Mouse (Mus musculus) ES-E14 (cell line): Measurements from ENCODE around the gene Cnga4. TPM values are rescaled to one million over a fixed set of nuclear protein-coding genes. Genes with fewer than 3 reads are reported as not detected.

Experiments used
- DNase-seq: peaks from one replicate; pipeline ENCODE4 v3.0.0-alpha.2; 2013; ENCODE audit warnings: low read depth, low spot score
- H3K27ac ChIP-seq: 2 replicates; pipeline ENCODE4 v1.5.1; 2012; ENCODE audit warnings: low read depth, mild to moderate bottlenecking, low read length, moderate library complexity, mixed read lengths; ENCODE audit not compliant: poor library complexity, insufficient read depth, severe bottlenecking
- H3K36me3 ChIP-seq: 2 replicates; pipeline ENCODE4 v1.6.1; 2012; ENCODE audit warnings: mild to moderate bottlenecking, low read length, moderate library complexity, mixed read lengths; ENCODE audit not compliant: control insufficient read depth, poor library complexity, insufficient read depth, severe bottlenecking
- H3K4me1 ChIP-seq, 2 experiments: fragments of 150-350 bp in 1 of 2; sonication (generic) in 1 of 2; 2 replicates each; pipeline ENCODE4 v1.6.1; 2012; ENCODE audit warnings: low read length in 2 of 2, mild to moderate bottlenecking in 1 of 2, mixed read lengths in 1 of 2; ENCODE audit not compliant: control insufficient read depth in 2 of 2, insufficient read depth in 2 of 2, poor library complexity in 1 of 2
- H3K4me3 ChIP-seq, 2 experiments: fragments of 150-350 bp in 1 of 2; sonication (generic) in 1 of 2; 2 replicates each; pipeline ENCODE4 v1.5.1; 2012; ENCODE audit warnings: low read length in 2 of 2, low read depth in 1 of 2, mild to moderate bottlenecking in 1 of 2, mixed read lengths in 1 of 2; ENCODE audit not compliant: insufficient read depth in 1 of 2, poor library complexity in 1 of 2, severe bottlenecking in 1 of 2
- H3K9ac ChIP-seq: 2 replicates; pipeline ENCODE4 v1.6.1; 2012; ENCODE audit warnings: low read depth, mild to moderate bottlenecking, low read length, mixed read lengths; ENCODE audit not compliant: poor library complexity, insufficient read depth, severe bottlenecking
- H3K9me3 ChIP-seq: fragments of 150-350 bp; sonication (generic); 2 replicates; pipeline ENCODE4 v1.6.1; 2012; ENCODE audit warnings: low read depth, mild to moderate bottlenecking, low read length; ENCODE audit not compliant: control insufficient read depth, insufficient read depth
- CHD2 ChIP-seq: IDR thresholded peaks from 2 replicates; pipeline ENCODE4 v1.6.1; 2014; ENCODE audit warnings: mild to moderate bottlenecking, low read depth, low read length, inconsistent platforms
- HCFC1 ChIP-seq: IDR thresholded peaks from 2 replicates; pipeline ENCODE4 v1.6.1; 2012; ENCODE audit warnings: low read length, inconsistent platforms, borderline replicate concordance; ENCODE audit not compliant: insufficient read depth
- MAFK ChIP-seq: IDR thresholded peaks from 2 replicates; pipeline ENCODE4 v1.6.1; 2014; ENCODE audit warnings: mild to moderate bottlenecking, low read depth, low read length, inconsistent platforms; ENCODE audit not compliant: insufficient read depth
- ZC3H11A ChIP-seq: IDR thresholded peaks from 2 replicates; pipeline ENCODE4 v1.6.1; 2012; ENCODE audit warnings: low read depth, mild to moderate bottlenecking, inconsistent platforms, low read length, borderline replicate concordance
- ZNF384 ChIP-seq: IDR thresholded peaks from 2 replicates; pipeline ENCODE4 v1.6.1; 2012; ENCODE audit warnings: low read depth, low read length, inconsistent platforms
- in situ Hi-C, 2 experiments: fragments of 600-800 bp; cut with MboI; formaldehyde crosslinking; loops; one replicate each; pipeline ENCODE4 v1.15.1; 2025; ENCODE audit warnings: low sequenced_read_pairs in 2 of 2, inconsistent platforms in 1 of 2; ENCODE audit not compliant: unreplicated experiment in 2 of 2
- total RNA-seq: library from RNA; depleted of rRNA; stranded (reverse); fragments of 300-350 nt; gene quantifications from 2 replicates; pipeline ENCODE4 v1.2.3, GENCODE M21; 2012

The Cnga4 gene
- total RNA-seq, 1 experiment = 0.13 TPM

- H3K36me3 ChIP-seq = no peaks in the 10 kb centered on the region
- H3K4me3 ChIP-seq = no peak overlapping the region
- TF ChIP-seq CHD2 = no peak
- TF ChIP-seq ZC3H11A = no peak
- TF ChIP-seq ZNF384 = no peak
- TF ChIP-seq HCFC1 = no peak
- TF ChIP-seq MAFK = no peak
- in situ Hi-C loops = no loop called here
- no peak overlapping the region for H3K9ac ChIP-seq
- peaks cover 0 to 3% of the 10 kb centered on the region in 2 experiments; a peak in 1 of 4 replicates for H3K4me1 ChIP-seq
- no peak for DNase-seq
- H3K9me3 ChIP-seq = no peaks in the 10 kb centered on the region
- H3K27ac ChIP-seq = no peak overlapping the region
Measured at GRCm38 (mm10) chr7:105432058-105432457, 27.7 kb downstream of the Cnga4 start.

- in situ Hi-C loops = no loop called here
- H3K27ac ChIP-seq = no peak overlapping the region
- H3K36me3 ChIP-seq = no peaks in the 10 kb centered on the region
- H3K4me1 ChIP-seq = peaks cover 0 to 3% of the 10 kb centered on the region in 2 experiments; a peak in 1 of 4 replicates
- TF ChIP-seq ZNF384 = no peak
- no peak for TF ChIP-seq HCFC1
- TF ChIP-seq CHD2 = no peak
- TF ChIP-seq ZC3H11A = no peak
- TF ChIP-seq MAFK = no peak
- H3K4me3 ChIP-seq = no peak overlapping the region
- no peak for DNase-seq
- no peak overlapping the region for H3K9ac ChIP-seq
- H3K9me3 ChIP-seq = no peaks in the 10 kb centered on the region
Measured at GRCm38 (mm10) chr7:105433859-105434258, 29.5 kb downstream of the Cnga4 start.

GRCm38 (mm10) chr7:105434798-105435197 lies 30.4 kb downstream of the Cnga4 start:
- TF ChIP-seq CHD2 (no peak), HCFC1 (no peak), ZNF384 (no peak), ZC3H11A (no peak)
- H3K4me1 ChIP-seq = peaks cover 0 to 3% of the 10 kb centered on the region in 2 experiments; a peak in 1 of 4 replicates
- peak overlapping the region; percentile 24 to 26; a peak in 2 of 4 replicates for H3K4me3 ChIP-seq
- no peak for DNase-seq
- in situ Hi-C loops = no loop called here
- H3K9ac ChIP-seq = no peak overlapping the region
- no peak overlapping the region for H3K27ac ChIP-seq
- no peaks in the 10 kb centered on the region for H3K36me3 ChIP-seq
- H3K9me3 ChIP-seq = no peaks in the 10 kb centered on the region

- TF ChIP-seq ZNF384 (no peak), ZC3H11A (no peak), CHD2 (no peak), HCFC1 (no peak), MAFK (no peak)
- Histone ChIP-seq H3K4me3 (no peak overlapping the region), H3K27ac (no peak overlapping the region), H3K4me1 (peaks cover 0 to 3% of the 10 kb centered on the region in 2 experiments; a peak in 1 of 4 replicates), H3K9me3 (no peaks in the 10 kb centered on the region), H3K36me3 (no peaks in the 10 kb centered on the region), H3K9ac (no peak overlapping the region)
- DNase-seq = no peak
- in situ Hi-C loops = no loop called here
Measured at GRCm38 (mm10) chr7:105437979-105438772, 33.8 kb downstream of the Cnga4 start.

- no peaks in the 10 kb centered on the region for H3K9me3 ChIP-seq
Measured at GRCm38 (mm10) chr7:105441426-105441825, 37.1 kb downstream of the Cnga4 start.

More at GRCm38 (mm10) chr7:105441426-105441825, 37.1 kb downstream of the Cnga4 start:
- Histone ChIP-seq H3K4me3 (no peak overlapping the region), H3K36me3 (no peaks in the 10 kb centered on the region), H3K4me1 (peaks cover 0 to 3% of the 10 kb centered on the region in 2 experiments; a peak in 1 of 4 replicates), H3K9ac (no peak overlapping the region), H3K27ac (no peak overlapping the region)
- DNase-seq = no peak
- TF ChIP-seq HCFC1 (no peak), ZC3H11A (no peak), MAFK (no peak), CHD2 (no peak)
- in situ Hi-C loops = no loop called here
